Mouse (Mus musculus): ENCODE data around the gene Catsperz. TPM values are rescaled to one million over a fixed set of nuclear protein-coding genes. Genes with fewer than 3 reads are reported as not detected.
"Not testable (repeated sequence)": the region's sequence is repeated elsewhere in the genome, so short reads cannot be mapped to it uniquely, and the experiment has no call there.

The Catsperz gene
- polyA plus RNA-seq, 1 experiment from 2014 or later = 0.53 TPM

DNA sequence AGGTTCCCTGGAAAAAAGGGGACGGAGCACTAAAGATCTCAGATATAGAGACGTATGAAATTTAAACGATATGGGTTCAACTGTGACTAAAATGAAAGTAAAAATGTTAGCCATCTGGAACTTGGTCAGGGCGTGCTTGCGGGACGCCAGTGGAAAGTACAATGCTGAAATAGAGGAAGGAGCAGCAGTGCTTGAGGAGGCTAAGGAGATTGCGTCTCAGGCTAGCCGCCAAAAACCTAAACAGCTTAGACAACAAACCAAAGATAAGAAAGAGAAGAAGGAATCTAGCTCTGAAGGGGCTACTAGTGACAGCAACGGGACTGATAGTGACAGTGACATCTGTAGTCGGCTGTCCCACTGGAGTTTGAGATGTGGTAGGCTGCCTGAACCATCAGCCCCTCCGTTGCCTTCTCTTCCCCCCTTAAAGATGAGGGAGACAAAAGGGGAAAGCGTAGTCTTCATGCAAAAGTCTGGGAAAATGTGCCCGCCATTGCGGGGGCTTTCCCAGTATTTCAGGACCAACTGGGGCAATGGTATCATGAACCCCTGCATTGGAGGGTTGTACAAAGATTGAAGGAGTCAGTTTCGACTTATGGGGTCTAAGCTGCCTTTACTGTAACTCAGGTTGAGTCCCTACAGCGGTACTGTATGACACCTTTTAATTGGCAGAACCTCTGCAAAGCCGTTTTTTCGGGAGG lies 29.4 kb downstream of the Catsperz start:
- H3K9ac ChIP-seq (replicated peaks; ENCODE audit: low read length); H3K27me3 ChIP-seq (ENCODE audit: control insufficient read depth, insufficient read depth, low read length); DNase-seq; H3K4me3 ChIP-seq (replicated peaks; ENCODE audit: low read depth, low read length); ATAC-seq (ENCODE audit: low FRiP score, low TSS enrichment); H3K4me1 ChIP-seq (ENCODE audit: control insufficient read depth, insufficient read depth, low read length); H3K27ac ChIP-seq (replicated peaks; ENCODE audit: low read depth, low read length); H3K4me2 ChIP-seq (ENCODE audit: low read length); H3K9me3 ChIP-seq (ENCODE audit: control insufficient read depth, low read length); H3K36me3 ChIP-seq (ENCODE audit: control insufficient read depth, insufficient read depth, low read length): not testable (repeated sequence)
- WGBS = 92% methylated on average over 18 of the region's 18 CpGs

DNA sequence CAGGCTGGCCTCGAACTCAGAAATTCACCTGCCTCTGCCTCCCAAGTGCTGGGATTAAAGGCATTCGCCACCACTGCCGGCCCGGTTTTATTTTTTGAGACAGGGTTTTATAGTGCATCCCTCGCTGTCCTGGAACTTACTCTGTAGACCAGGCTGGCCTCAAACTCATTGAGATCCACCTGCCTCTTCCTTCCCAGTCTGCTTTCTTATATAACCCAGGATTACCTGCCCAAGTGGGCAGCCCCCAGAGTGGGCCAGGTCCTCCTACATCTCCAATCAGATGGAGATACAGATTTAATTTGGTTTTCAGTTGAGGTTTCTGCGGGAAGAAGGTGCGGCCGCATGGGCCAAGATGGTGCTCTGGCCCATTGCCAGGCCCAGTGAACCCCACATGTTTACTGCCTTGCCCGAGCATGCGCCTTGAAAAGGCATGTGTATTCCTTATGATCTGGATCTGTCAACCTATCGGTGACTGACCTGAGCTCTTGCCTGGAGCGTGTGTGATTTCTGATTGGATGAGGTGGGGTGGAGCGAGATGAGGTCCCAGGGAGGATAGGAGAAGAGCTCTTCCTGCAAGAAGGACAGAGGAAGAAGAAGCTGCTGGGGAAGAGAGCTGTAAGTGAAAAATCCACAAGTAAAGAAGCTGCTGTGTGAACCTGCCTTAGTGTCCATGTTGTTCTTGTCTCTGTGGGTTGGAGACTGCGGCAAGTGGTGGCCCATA lies 31.3 kb downstream of the Catsperz start:
- peaks cover 5% of the 10 kb centered on the region; the same call in 1 of the 2 replicates for H3K9me3 ChIP-seq (ENCODE audit: control insufficient read depth, low read length)
- H3K4me2 ChIP-seq (ENCODE audit: low read length) = no peak overlapping the region
- 93% methylated on average over 14 of the region's 14 CpGs for WGBS
- H3K27me3 ChIP-seq (ENCODE audit: control insufficient read depth, insufficient read depth, low read length) = no peaks in the 10 kb centered on the region
- no peaks in the 10 kb centered on the region for H3K36me3 ChIP-seq (ENCODE audit: control insufficient read depth, insufficient read depth, low read length)
- H3K27ac ChIP-seq (replicated peaks; ENCODE audit: low read depth, low read length) = no peak overlapping the region
- DNase-seq (no peak), ATAC-seq (ENCODE audit: low FRiP score, low TSS enrichment) (no peak)
- no peak overlapping the region for H3K9ac ChIP-seq (replicated peaks; ENCODE audit: low read length)
- no peaks in the 10 kb centered on the region for H3K4me1 ChIP-seq (ENCODE audit: control insufficient read depth, insufficient read depth, low read length)
- no peak overlapping the region for H3K4me3 ChIP-seq (replicated peaks; ENCODE audit: low read depth, low read length)

DNA sequence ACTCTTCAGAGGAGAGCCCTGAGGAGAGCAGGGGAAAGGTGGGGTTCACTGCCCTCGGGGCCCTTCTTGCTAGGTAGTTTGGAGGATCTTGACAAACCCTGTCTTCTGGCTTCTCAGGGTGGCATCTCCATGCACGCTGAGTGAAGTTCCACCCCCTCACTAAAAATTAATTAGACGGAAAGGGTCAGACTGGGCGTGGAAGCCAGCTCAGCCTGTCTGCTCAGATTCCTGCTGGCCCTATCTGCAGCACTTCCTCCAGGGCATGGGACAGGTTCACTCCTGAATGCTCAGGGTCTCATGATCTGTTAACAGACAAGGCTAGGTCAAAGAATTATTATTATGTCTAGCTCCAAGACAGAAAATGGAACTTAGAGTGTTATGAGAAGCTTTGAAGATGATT lies 32.7 kb downstream of the Catsperz start:
- DNase-seq (no peak), ATAC-seq (ENCODE audit: low FRiP score, low TSS enrichment) (no peak)
- Histone ChIP-seq H3K4me3 (replicated peaks; ENCODE audit: low read depth, low read length) (no peak overlapping the region), H3K27me3 (ENCODE audit: control insufficient read depth, insufficient read depth, low read length) (no peaks in the 10 kb centered on the region), H3K9me3 (ENCODE audit: control insufficient read depth, low read length) (peaks cover 5% of the 10 kb centered on the region; the same call in 1 of the 2 replicates), H3K27ac (replicated peaks; ENCODE audit: low read depth, low read length) (no peak overlapping the region), H3K9ac (replicated peaks; ENCODE audit: low read length) (no peak overlapping the region), H3K4me2 (ENCODE audit: low read length) (no peak overlapping the region), H3K4me1 (ENCODE audit: control insufficient read depth, insufficient read depth, low read length) (no peaks in the 10 kb centered on the region), H3K36me3 (ENCODE audit: control insufficient read depth, insufficient read depth, low read length) (no peaks in the 10 kb centered on the region)
- 72% methylated on average over 4 of the region's 4 CpGs for WGBS

DNA sequence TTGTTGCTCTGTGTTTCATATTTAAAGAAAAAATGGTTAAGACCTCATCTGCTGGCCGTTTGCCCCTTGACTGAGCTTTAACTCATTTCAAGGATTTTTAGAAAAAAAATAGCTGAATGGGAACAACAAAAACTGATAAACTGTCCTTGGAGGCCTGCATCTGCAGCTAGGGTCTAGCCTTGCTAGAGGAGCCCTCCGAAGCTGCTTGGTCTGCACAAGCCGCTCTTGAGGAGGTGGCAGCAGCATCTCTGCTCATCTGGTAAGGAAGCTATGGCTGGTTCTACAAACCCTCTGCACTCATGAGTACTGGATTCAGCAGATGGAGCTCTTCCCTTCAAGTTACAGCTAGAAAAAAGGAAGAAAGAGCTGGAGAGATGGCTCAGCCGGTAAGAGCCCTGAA lies 47.2 kb downstream of the Catsperz start:
- no peak overlapping the region for H3K27ac ChIP-seq (replicated peaks; ENCODE audit: low read depth, low read length)
- WGBS = 92% methylated on average over 4 of the region's 4 CpGs
- no peak for ATAC-seq (ENCODE audit: low FRiP score, low TSS enrichment)

DNA sequence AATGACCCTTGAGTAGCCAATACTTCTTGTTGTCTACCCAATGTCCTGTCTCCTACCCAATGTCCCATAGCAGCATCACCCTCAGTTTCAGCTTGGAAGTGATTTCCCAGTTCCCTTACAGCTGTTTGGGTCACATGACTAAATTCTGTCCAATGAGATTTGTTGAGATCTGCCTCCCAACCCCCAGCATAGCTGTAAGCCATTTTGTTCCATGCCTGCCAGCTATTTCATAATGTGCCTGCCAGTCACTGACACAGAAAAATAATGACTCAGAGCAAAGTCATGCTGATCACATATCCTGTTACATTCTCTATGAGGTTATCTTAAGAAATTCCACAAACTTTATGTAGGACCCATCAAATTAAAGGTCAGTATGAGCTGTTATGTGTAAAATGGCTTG lies 48.4 kb downstream of the Catsperz start:
- no peaks in the 10 kb centered on the region for H3K4me1 ChIP-seq (ENCODE audit: control insufficient read depth, insufficient read depth, low read length)
- no peaks in the 10 kb centered on the region for H3K27me3 ChIP-seq (ENCODE audit: control insufficient read depth, insufficient read depth, low read length)
- H3K9ac ChIP-seq (replicated peaks; ENCODE audit: low read length) = no peak overlapping the region
- H3K36me3 ChIP-seq (ENCODE audit: control insufficient read depth, insufficient read depth, low read length) = no peaks in the 10 kb centered on the region
- H3K9me3 ChIP-seq (ENCODE audit: control insufficient read depth, low read length) = peaks cover 9% of the 10 kb centered on the region
- no peak overlapping the region for H3K4me2 ChIP-seq (ENCODE audit: low read length)
- ATAC-seq (ENCODE audit: low FRiP score, low TSS enrichment) (no peak), DNase-seq (no peak)
- H3K27ac ChIP-seq (replicated peaks; ENCODE audit: low read depth, low read length) = no peak overlapping the region
- H3K4me3 ChIP-seq (replicated peaks; ENCODE audit: low read depth, low read length) = no peak overlapping the region

More for the DNA sequence above, 47.2 kb downstream of the Catsperz start:
- Histone ChIP-seq H3K36me3 (ENCODE audit: control insufficient read depth, insufficient read depth, low read length) (no peaks in the 10 kb centered on the region), H3K4me2 (ENCODE audit: low read length) (no peak overlapping the region), H3K9me3 (ENCODE audit: control insufficient read depth, low read length) (peaks cover 9% of the 10 kb centered on the region), H3K4me1 (ENCODE audit: control insufficient read depth, insufficient read depth, low read length) (no peaks in the 10 kb centered on the region), H3K4me3 (replicated peaks; ENCODE audit: low read depth, low read length) (no peak overlapping the region), H3K27me3 (ENCODE audit: control insufficient read depth, insufficient read depth, low read length) (no peaks in the 10 kb centered on the region), H3K9ac (replicated peaks; ENCODE audit: low read length) (no peak overlapping the region)
- no peak for DNase-seq

DNA sequence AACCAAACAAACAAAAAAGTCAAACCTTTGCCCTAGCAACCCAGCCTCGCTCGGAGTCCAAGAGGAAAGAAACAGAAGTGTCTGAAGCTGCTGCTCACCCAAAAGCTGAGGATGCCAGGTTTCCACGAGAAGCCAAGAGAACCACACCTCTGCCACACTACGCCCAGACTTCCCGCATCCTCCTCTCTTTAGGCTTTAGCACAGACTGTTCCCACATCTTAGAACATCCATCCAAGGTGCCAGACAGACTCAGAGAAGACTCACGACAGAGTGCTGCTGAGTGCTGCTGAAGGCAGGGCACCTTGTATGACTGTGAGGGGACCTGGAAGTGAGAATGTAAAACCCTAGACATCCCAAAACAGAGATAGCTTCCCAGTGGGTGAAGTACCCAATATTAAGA lies 49.3 kb downstream of the Catsperz start:
- no peak overlapping the region for H3K4me2 ChIP-seq (ENCODE audit: low read length)
- no peaks in the 10 kb centered on the region for H3K4me1 ChIP-seq (ENCODE audit: control insufficient read depth, insufficient read depth, low read length)
- H3K9ac ChIP-seq (replicated peaks; ENCODE audit: low read length) = no peak overlapping the region
- H3K27me3 ChIP-seq (ENCODE audit: control insufficient read depth, insufficient read depth, low read length) = no peaks in the 10 kb centered on the region
- no peak overlapping the region for H3K4me3 ChIP-seq (replicated peaks; ENCODE audit: low read depth, low read length)
- WGBS = 86% methylated on average over 6 of the region's 6 CpGs
- H3K27ac ChIP-seq (replicated peaks; ENCODE audit: low read depth, low read length) = no peak overlapping the region
- DNase-seq = no peak
- peaks cover 9% of the 10 kb centered on the region for H3K9me3 ChIP-seq (ENCODE audit: control insufficient read depth, low read length)
- no peak for ATAC-seq (ENCODE audit: low FRiP score, low TSS enrichment)
- H3K36me3 ChIP-seq (ENCODE audit: control insufficient read depth, insufficient read depth, low read length) = no peaks in the 10 kb centered on the region

DNA sequence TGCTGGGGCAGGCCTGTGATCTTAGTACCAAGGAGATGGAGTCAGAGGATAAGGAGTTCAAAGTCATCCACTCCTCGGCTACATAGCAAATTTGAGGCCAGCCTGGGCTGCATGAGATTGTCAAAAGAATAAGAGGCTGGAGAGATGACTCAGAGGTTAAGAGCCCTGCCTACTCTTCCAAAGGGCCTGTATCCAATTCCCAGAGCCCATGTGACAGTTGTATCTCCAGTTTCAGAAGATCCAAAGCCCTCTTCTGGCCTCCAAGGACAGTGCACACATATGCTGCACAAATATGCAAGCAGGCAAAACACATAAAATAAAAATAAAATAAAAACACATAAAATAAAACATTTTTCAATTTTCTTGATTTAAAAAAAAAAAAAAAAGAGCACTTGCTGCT lies 50.9 kb downstream of the Catsperz start:
- no peak for DNase-seq
- Histone ChIP-seq H3K9me3 (ENCODE audit: control insufficient read depth, low read length) (peaks cover 5% of the 10 kb centered on the region; the same call in 1 of the 2 replicates), H3K4me3 (replicated peaks; ENCODE audit: low read depth, low read length) (no peak overlapping the region), H3K4me1 (ENCODE audit: control insufficient read depth, insufficient read depth, low read length) (no peaks in the 10 kb centered on the region), H3K4me2 (ENCODE audit: low read length) (no peak overlapping the region), H3K27me3 (ENCODE audit: control insufficient read depth, insufficient read depth, low read length) (no peaks in the 10 kb centered on the region), H3K36me3 (ENCODE audit: control insufficient read depth, insufficient read depth, low read length) (no peaks in the 10 kb centered on the region), H3K27ac (replicated peaks; ENCODE audit: low read depth, low read length) (no peak overlapping the region), H3K9ac (replicated peaks; ENCODE audit: low read length) (no peak overlapping the region)
- ATAC-seq (ENCODE audit: low FRiP score, low TSS enrichment) = no peak
- 87% methylated on average over 1 of the region's 1 CpGs for WGBS

DNA sequence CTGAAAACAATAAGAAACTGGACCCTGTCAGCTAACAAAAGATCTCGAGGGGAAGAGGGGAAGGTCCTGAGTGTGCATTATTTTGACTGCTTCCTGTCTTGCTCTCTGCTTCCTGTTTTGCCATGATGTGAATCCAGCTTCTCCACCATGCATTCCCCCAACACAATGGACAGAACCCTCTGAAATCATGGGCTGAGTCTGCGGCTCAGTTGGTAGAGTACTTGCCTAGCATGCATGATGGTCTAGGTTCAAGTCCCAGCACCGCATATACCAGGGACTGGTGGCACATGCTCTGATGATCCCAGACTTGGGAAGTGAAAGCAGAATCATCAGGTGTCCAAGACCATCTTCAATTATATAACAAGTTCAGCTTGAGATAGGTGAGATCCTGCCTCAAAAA lies 52.5 kb downstream of the Catsperz start:
- WGBS = 80% methylated on average over 3 of the region's 3 CpGs
- Histone ChIP-seq H3K9ac (replicated peaks; ENCODE audit: low read length) (no peak overlapping the region), H3K4me1 (ENCODE audit: control insufficient read depth, insufficient read depth, low read length) (no peaks in the 10 kb centered on the region), H3K9me3 (ENCODE audit: control insufficient read depth, low read length) (no peaks in the 10 kb centered on the region; the same call in 1 of the 2 replicates), H3K27ac (replicated peaks; ENCODE audit: low read depth, low read length) (no peak overlapping the region), H3K36me3 (ENCODE audit: control insufficient read depth, insufficient read depth, low read length) (no peaks in the 10 kb centered on the region), H3K4me2 (ENCODE audit: low read length) (no peak overlapping the region), H3K4me3 (replicated peaks; ENCODE audit: low read depth, low read length) (no peak overlapping the region), H3K27me3 (ENCODE audit: control insufficient read depth, insufficient read depth, low read length) (no peaks in the 10 kb centered on the region)
- ATAC-seq (ENCODE audit: low FRiP score, low TSS enrichment) = no peak
- DNase-seq = no peak

All from midbrain, embryonic 14.5 days (tissue).